Mouse (Mus musculus) adrenal gland, adult 8-10 months (tissue): ENCODE results near the gene Large2. TPM values are rescaled to one million over a fixed set of nuclear protein-coding genes. Genes with fewer than 3 reads are reported as not detected.
"Not testable (repeated sequence)": the region's sequence is repeated elsewhere in the genome, so short reads cannot be mapped to it uniquely, and the experiment has no call there.

ENCODE experiments used
- DNase-seq: peaks from one replicate; pipeline ENCODE4 v3.0.0; 2022
- total RNA-seq, 4 experiments: library from RNA; stranded (reverse); gene quantifications; 2 replicates each; pipeline ENCODE4 v1.2.4; 2022

Gene Large2
- 1 to 10 TPM in 3 of 4 experiments, under 1 TPM in 1; 0.40 to 4.6 (median 2.1) TPM for total RNA-seq

DNA sequence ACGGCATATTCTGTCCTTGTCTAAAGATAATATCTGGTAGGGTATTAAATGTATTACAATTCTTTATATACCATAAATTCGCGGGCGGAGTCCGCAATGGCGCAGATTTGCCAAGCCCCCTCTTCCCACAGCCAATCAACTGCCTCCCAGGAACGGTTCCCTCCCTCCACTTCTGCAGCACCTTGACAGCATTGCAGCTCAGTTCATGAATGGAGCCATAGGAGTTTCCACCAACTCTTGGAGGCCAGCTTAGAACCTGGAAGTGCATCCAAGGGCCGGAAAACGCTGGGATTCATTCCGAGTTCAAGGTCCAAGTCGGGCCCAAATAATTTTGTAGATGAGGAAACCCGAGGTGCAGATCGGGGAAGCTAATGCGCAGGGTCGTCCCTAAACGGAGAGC lies at the start of gene Large2, which contains the start of gene Pex16:
TSS of gene Large2 (minus strand) at position 356 of the 400 bp plus-strand sequence.
TSS of gene Pex16 (plus strand) at position 163 of the 400 bp plus-strand sequence.
- DNase-seq = no peak

- peak; percentile 97 for DNase-seq
Observed at GRCm38 (mm10) chr2:92423702-92424461, 49.2 kb upstream of the Large2 start.

- DNase-seq = no peak
Observed at GRCm38 (mm10) chr2:92423156-92423555, 48.5 kb upstream of the Large2 start.

GRCm38 (mm10) chr2:92422388-92423135 lies 47.9 kb upstream of the Large2 start:
- DNase-seq = no peak

- DNase-seq = peak; percentile 65
Observed at GRCm38 (mm10) chr2:92421723-92422387, 47.2 kb upstream of the Large2 start.

DNA sequence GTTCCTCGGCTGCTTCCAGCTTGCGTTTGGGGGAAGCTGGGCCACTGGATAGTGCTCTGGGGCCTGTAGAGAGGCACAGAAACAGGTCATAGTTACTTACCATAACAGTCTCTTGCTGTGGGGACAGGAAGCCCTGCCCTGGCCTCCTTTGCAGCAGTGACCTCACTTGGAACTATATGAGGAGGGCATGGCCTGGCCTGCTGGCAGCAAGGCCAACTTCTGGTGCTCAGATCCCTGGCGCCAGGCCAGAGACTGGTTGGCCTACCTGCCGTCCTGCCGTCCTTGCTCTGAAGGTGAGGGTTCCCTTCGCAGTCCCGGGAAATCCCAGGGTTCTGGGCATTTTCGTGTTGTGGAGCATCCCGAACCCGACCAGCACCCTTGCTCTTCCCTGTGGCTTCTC lies 37.0 kb upstream of the Large2 start:
- DNase-seq = no peak

DNA sequence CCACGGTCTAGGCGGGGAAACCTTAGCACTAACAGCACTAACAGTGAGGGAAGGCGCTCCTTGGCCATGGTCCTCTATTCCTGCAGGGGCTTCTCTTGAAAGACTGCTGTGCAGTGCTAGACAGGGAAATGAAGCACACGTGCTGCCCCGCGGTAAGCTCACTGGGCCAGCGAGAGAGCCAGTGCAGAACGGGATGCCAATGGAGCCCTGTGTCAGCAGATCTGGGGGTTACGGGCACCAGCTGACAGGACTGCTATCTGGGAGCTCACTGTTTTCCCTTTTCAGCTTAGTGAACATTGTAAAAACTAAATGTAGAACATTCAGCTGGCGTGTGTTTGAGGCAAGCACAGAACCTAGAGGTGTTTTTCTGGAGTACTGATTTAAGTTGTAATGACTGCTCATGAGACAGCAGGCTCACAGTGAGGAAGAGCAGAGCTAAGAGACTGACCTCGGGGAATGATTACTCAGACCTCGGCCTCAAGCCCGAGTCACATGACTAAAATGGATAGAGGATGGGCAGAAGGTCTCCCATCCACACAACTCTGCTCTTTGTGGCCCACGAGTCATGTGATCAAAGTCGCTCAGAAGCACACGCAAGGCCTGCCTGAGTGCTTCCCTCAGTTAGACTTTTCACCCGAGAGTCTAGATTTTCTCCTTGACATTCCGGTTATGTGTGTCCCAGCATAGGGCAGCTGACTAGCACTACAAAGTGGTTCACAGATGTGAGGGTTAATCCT lies 33.8 kb upstream of the Large2 start:
- no peak for DNase-seq

GRCm38 (mm10) chr2:92405687-92406086 lies 31.0 kb upstream of the Large2 start:
- DNase-seq = no peak

- DNase-seq = no peak
Observed at GRCm38 (mm10) chr2:92404737-92405136, 30.1 kb upstream of the Large2 start.

GRCm38 (mm10) chr2:92403776-92404319 lies 29.2 kb upstream of the Large2 start:
- no peak for DNase-seq

DNA sequence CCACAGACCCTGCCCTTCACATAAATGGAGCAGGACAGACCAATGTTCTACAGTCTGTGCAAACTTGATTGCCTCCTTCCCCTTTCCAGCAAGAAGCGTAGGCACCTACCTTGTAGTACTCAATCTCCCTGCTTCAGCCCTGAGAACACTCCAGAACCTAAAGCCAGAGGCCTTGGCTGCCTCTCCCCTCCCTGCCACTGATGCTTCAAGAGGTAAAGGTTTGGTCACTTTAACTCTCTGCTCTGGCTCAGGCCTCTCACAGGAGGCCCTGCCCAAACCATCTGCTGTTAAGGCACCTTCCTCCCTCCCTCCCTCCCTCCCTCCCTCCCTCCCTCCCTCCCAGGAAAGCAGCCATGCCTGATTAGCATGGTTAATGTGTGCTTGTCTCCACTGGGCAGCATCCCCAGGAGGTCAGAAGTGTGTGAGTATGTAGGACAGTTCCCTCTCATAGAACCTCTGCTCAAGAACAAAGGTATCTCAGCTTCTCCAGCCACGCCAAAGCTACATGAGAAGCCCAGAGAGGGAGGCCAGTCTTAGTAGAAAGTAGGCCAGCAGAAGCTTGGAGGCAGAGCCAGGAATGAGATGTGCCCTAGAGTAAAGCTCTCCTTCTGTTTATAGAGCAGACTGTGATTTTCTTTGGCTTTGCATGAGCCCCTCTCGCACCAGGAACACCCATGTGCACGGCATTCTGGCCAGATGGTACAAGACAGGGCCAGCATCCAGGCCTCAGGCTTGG lies 28.1 kb upstream of the Large2 start:
- DNase-seq = no peak

GRCm38 (mm10) chr2:92401091-92401561 lies 26.5 kb upstream of the Large2 start, which contains the start of gene Mapk8ip1:
TSS of gene Mapk8ip1 (minus strand) at chr2:92401263.
- DNase-seq = no peak

- no peak for DNase-seq
Observed at GRCm38 (mm10) chr2:92400682-92401081, 26.0 kb upstream of the Large2 start.

GRCm38 (mm10) chr2:92399877-92400276 lies 25.2 kb upstream of the Large2 start:
- DNase-seq = not testable (repeated sequence)

- DNase-seq = no peak
Observed at GRCm38 (mm10) chr2:92397436-92397835, 22.8 kb upstream of the Large2 start.

DNA sequence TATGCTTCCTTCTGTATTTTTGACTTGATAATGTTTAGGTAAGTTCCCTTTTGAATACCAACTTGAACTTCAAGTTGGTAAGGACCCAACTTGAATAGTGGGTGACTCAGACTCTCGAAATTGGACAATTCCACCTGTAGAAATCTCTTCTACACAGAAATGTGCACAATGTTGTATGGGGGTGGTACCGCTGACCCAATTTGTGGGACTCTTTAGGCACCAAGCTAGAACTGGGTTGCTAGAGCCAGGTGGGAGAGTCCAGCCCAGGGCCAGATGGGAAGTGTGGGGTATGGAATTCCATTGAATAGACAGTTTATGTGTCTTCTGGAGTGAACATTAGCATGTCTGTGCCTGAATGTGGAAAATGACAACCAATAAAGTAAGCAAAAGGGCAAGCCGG lies 20.9 kb upstream of the Large2 start:
- no peak for DNase-seq

DNA sequence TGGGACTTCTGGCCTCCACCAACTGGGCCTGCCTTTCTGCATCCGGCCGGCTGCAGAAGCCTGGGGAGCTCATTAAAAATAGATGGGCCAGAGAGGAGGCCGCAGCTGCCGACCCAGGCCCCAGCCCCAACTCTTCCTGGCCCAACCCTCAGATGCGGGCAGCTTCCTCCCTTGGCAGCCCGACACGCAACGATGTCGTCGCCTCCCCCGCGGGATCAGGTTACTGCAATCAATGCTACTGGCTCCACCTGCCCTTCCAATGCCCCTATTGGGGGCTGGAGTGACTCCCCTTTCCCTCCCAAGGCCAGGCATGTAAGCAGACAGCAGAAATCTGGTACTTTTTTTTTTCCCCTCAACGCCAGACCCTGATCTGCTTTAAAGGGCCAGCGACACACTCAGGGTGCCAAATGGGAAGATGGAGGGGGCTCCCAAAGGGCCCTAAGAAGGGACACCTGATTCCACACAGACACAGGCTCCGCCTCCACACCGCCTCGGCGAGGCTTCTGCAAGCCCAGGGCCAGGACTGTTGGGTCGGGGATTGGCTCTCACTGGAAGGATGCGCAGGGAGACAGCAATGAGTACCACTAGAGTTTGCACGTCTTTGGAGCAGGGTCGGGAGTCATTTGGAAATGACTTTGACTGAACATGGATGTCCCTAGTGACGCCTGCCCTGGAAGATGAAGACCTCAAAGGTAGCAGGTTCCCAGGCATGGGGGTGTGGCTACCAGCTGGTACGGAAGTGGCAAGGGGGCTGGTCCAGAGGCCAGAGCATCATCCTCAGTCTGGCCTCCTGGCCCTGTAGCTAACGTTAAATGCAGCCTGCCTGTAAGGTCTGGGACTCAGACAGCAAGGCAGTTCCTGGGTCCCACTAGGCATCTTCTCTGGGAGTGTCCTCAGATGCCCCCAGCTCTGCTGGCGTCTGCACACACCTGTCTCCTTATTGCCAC lies 17.9 kb upstream of the Large2 start:
- DNase-seq = no peak

- no peak for DNase-seq
Observed at GRCm38 (mm10) chr2:92391703-92392317, 17.1 kb upstream of the Large2 start.

DNA sequence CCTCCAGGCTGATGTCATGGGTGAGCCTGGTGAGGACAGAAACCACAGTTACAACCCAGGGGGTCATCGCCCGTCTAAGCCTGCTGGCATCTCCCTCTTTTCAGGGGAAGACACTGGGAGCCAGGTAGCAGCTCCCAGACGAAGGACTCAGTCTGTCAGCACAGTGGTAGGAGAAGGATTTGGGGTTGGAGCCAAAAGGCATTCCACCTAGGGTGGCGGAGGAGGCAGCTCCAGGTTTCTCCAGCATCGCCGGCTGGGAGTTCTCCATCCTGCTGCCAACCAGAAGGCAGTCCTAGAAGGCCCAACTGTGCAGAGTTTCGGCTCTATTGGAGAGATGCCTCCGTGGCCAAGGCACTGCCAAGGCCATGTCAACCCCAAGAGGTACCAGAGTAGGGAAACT lies 16.4 kb upstream of the Large2 start:
- no peak for DNase-seq
